Mouse (Mus musculus) forebrain, postnatal 0 days (tissue): ENCODE results near the gene Sult5a1. TPM values are rescaled to one million over a fixed set of nuclear protein-coding genes. Genes with fewer than 3 reads are reported as not detected.

Experiments
- ATAC-seq: fragments of 200-750 bp; cut with Nextera tagmentation; 2 replicates; pipeline ENCODE4 v1.8.0; 2017; ENCODE audit warnings: mild to moderate bottlenecking, moderate library complexity
- DNase-seq: peaks from one replicate; pipeline ENCODE4 v3.0.0-alpha.2; 2015
- H3K27ac ChIP-seq: fragments of 300-500 bp; sonication (generic); 2 replicates; pipeline ENCODE4 v1.5.1; 2014; ENCODE audit warnings: low read depth, mild to moderate bottlenecking, antibody characterized with exemption, low read length, moderate library complexity, mixed read lengths
- H3K27me3 ChIP-seq: fragments of 300-500 bp; sonication (generic); 2 replicates; pipeline ENCODE4 v1.6.1; 2014; ENCODE audit warnings: mild to moderate bottlenecking, low read length, mixed read lengths; ENCODE audit not compliant: insufficient read depth
- H3K36me3 ChIP-seq: fragments of 300-500 bp; sonication (generic); 2 replicates; pipeline ENCODE4 v1.6.1; 2014; ENCODE audit warnings: mild to moderate bottlenecking, moderate library complexity; ENCODE audit not compliant: insufficient read depth
- H3K4me1 ChIP-seq: fragments of 300-500 bp; sonication (generic); 2 replicates; pipeline ENCODE4 v1.6.1; 2014; ENCODE audit warnings: antibody characterized with exemption; ENCODE audit not compliant: insufficient read depth
- H3K4me2 ChIP-seq: fragments of 300-500 bp; sonication (generic); 2 replicates; pipeline ENCODE4 v1.6.1; 2014; ENCODE audit warnings: low read depth, mild to moderate bottlenecking, moderate library complexity
- H3K4me3 ChIP-seq: fragments of 300-500 bp; sonication (generic); 2 replicates; pipeline ENCODE4 v1.5.1; 2014; ENCODE audit warnings: low read depth, low read length, mixed read lengths
- H3K9ac ChIP-seq: fragments of 300-500 bp; sonication (generic); 2 replicates; pipeline ENCODE4 v1.6.1; 2014; ENCODE audit warnings: mild to moderate bottlenecking
- H3K9me3 ChIP-seq: fragments of 300-500 bp; sonication (generic); 2 replicates; pipeline ENCODE4 v1.6.1; 2016; ENCODE audit warnings: low read length
- CTCF ChIP-seq: sonication (generic); IDR thresholded peaks from 2 replicates; pipeline ENCODE4 v1.5.1; 2016; ENCODE audit warnings: antibody characterized with exemption, control low read depth, low read depth
- WGBS: fragments of 180-500 bp; shearing (Covaris S2); extraction: QIAGEN DNeasy Blood & Tissue Kit; methylation state at CpG from one replicate; pipeline ENCODE4 v1.1.7; 2014; 5-methylcytosine and 5-hydroxymethylcytosine counted together
- microRNA-seq, 2 experiments: library from miRNA; unstranded; fragments of <30 nt; microRNA quantifications; one replicate each; pipeline ENCODE4; 2016
- polyA plus RNA-seq: library from polyadenylated mRNA; unstranded; fragments of >200 nt; fragmentation: Nextera tagmentation; extraction: Ambion mirVana; gene quantifications from 2 replicates; pipeline ENCODE4 v1.2.1, GENCODE M21; 2015
- total RNA-seq: library from RNA; depleted of rRNA; stranded (reverse); fragments of >200 nt; gene quantifications from 2 replicates; pipeline ENCODE4 v1.2.3, GENCODE M21; 2014; rRNA removed

Sult5a1 gene
- total and polyA plus RNA-seq, 2 experiments from 2014 or later: 0.71 to 0.96 TPM

DNA sequence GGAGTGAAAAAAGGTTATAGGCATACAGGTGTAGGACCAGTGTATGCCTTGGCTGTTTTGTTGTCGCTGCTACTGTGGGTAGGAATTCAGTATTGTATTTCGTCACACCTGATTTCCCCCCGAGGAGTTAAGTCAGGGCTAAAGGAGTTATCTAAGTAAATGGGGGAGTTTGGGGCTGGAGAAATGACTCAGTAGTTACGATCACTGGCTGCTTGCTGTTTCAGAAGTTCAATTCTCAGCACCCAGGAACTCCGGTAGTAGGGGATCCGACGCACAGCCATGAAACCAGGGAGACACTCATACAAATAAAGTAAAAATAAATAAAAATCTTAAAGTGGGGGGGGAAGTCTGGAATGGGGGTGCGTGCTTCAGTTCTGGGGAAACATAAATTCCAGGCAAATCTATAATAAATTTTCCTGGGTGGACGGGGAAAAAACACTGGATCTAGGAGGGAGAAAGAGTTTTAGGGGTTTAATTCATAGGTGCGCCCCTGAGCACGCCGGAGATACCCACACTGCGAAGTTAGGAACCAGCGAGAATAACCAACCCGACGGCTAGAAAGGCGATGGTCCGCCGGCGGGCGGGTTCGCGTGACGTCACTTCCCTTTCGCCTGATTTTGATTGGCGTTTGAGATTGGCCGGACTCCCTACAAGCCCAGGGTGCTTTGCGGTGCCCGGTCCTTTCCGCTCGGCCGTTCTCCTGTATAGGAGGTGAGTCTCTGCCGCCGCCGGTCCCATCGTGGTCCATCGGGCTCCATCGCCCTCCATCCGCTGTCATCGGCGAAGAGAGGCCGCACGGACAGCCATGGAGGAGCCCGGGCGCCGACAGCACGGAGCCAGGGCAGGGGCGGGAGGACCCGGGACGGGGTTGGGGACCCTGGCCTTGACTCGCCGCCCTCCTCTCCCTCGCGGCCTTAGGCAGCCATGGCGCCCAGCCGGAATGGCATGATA lies 56.1 kb downstream of the Sult5a1 start, which contains the start of gene Rpl13:
Gene Rpl13, plus strand, starts transcription at position 616 of the 951 bp plus-strand sequence.
- no peak for TF ChIP-seq CTCF
- H3K36me3 ChIP-seq: peaks cover 32% of the 10 kb centered on the region
- H3K4me2 ChIP-seq: peak within 1 kb of the TSS; percentile 67
- no peaks in the 10 kb centered on the region for H3K9me3 ChIP-seq
- DNase-seq: peak; percentile 97
- ATAC-seq: peak; percentile 95
- H3K9ac ChIP-seq: peak within 1 kb of the TSS; percentile 86
- 2% methylated on average over 54 of the region's 56 CpGs for WGBS
- peak within 1 kb of the TSS; percentile 62 for H3K4me3 ChIP-seq
- peak within 1 kb of the TSS; percentile 91 for H3K27ac ChIP-seq
- H3K27me3 ChIP-seq: no peaks in the 10 kb centered on the region
- 0 out of 2 replicates have a peak, but pooled peaks cover 7% of the 10 kb centered on the region for H3K4me1 ChIP-seq

DNA sequence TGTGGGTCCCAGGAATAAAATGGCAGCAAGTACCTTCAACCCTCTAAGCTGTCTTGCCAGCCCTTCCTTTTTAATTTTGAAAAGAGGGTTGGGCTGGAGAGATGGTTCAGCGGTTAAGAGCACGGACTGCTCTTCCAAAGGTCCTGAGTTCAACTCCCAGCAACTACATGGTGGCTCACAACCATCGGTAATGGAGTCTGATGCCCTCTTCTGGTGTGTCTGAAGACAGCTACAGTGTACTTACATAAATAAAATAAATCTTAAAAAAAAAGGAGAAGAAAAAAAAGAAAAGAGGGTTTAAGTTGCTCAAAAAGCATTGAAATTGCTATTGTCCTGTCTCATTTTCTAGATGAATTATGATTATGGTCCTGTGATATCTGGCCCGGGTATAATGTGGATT lies 56.9 kb downstream of the Sult5a1 start:
- no peaks in the 10 kb centered on the region for H3K9me3 ChIP-seq

DNA sequence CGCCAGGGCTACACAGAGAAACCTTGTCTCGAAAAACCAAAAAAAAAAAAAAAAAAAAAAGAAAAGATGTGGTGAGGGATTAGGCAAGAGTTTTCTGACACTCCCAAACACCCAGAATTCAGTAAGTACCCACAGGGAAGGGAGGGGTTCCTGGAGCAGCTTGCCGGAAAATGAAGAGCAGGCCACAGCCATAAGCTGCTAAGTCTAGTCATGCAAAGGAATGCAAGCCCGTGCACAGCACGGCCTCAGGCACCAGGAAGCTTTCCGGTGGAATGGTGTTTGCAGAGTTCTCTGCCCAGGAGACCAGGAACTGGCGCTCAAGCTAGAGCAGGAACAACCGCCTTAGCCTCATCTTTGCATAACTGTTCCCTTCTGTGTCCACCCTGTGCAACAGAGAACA lies 57.8 kb downstream of the Sult5a1 start:
- DNase-seq: no peak
- Histone ChIP-seq H3K27ac (no peak overlapping the region), H3K36me3 (peaks cover 33% of the 10 kb centered on the region), H3K9ac (no peak overlapping the region), H3K4me1 (0 out of 2 replicates have a peak, but pooled peaks cover 7% of the 10 kb centered on the region), H3K4me2 (no peak overlapping the region), H3K9me3 (no peaks in the 10 kb centered on the region), H3K27me3 (no peaks in the 10 kb centered on the region), H3K4me3 (no peak overlapping the region)
- WGBS: 56% methylated on average over 8 of the region's 8 CpGs
- TF ChIP-seq CTCF: no peak
- ATAC-seq: no peak

More for the DNA sequence above, 56.9 kb downstream of the Sult5a1 start:
- Histone ChIP-seq H3K4me2 (no peak overlapping the region), H3K36me3 (peaks cover 32% of the 10 kb centered on the region), H3K4me3 (no peak overlapping the region), H3K4me1 (0 out of 2 replicates have a peak, but pooled peaks cover 7% of the 10 kb centered on the region), H3K27me3 (no peaks in the 10 kb centered on the region), H3K9ac (no peak overlapping the region), H3K27ac (no peak overlapping the region)
- 82% methylated on average over 4 of the region's 4 CpGs for WGBS
- peak; percentile 14; the same call in 1 of the 2 replicates for TF ChIP-seq CTCF
- DNase-seq (no peak), ATAC-seq (no peak)

DNA sequence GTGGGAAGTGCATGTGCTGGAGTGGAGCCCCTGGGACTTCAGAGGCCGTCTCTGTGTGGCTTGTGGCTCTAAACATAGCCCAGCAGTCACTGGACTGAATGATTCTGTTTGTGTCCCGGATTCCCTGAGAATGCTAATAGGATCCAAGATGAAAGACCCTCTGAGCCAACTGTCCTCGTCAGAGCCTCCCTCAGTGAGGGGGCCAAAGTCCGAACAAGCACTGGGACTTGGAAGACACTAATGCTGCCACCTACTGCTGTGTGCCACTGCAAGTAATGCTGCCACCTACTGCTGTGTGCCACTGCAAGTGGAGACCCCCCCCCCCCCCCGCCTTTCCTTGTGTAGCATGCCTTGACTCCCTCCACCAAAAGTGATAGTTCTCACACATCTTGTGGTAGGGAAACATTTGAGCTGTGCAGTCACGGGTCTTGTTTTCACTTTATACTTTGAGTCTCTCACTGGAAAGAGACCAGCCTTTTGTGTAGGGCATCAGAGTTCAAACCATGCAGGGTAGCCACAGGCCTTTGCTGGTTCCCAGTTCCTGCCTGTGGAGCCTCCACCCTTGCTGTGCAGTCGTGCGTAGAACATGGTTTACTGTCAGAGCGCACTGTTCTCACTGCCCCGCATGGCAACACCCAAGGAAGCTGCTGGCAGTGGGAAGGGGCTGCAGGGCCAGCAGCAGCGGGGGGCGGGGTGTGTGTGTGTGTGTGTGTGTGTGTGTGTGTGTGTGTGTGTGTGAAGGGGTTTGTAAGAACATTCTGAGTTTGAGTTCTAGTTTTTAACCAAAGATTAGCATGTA lies 60.1 kb downstream of the Sult5a1 start:
- Histone ChIP-seq H3K4me3 (no peak overlapping the region), H3K4me2 (no peak overlapping the region), H3K4me1 (no peaks in the 10 kb centered on the region), H3K9me3 (no peaks in the 10 kb centered on the region), H3K9ac (no peak overlapping the region), H3K36me3 (peaks cover 36% of the 10 kb centered on the region), H3K27me3 (no peaks in the 10 kb centered on the region), H3K27ac (no peak overlapping the region)
- WGBS: 72% methylated on average over 12 of the region's 12 CpGs
- ATAC-seq (peak; percentile 25), DNase-seq (no peak)
- TF ChIP-seq CTCF: peak; percentile 32; the same call in 1 of the 2 replicates

DNA sequence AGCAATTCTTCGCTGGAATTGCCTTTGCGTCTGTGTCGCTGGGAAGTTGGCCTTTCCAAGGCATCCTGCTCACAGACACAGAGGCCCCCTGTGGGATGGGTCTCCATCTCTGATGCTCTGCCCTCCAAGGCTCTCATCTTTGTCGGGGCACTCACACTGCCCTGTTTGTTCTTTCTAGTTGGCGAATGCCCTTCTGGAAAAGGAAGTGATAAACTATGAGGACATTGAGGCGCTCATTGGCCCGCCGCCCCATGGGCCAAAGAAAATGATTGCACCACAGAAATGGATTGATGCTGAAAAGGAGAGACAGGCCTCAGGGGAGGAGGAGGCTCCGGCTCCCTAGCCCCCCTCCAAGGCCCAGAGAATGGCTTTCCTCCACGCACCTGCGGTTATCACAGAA lies 60.9 kb downstream of the Sult5a1 start:
- Histone ChIP-seq H3K9me3 (no peaks in the 10 kb centered on the region), H3K36me3 (peaks cover 41% of the 10 kb centered on the region), H3K4me1 (no peaks in the 10 kb centered on the region), H3K27ac (no peak overlapping the region), H3K27me3 (no peaks in the 10 kb centered on the region), H3K4me3 (no peak overlapping the region), H3K9ac (no peak overlapping the region), H3K4me2 (no peak overlapping the region)
- no peak for TF ChIP-seq CTCF
- DNase-seq (no peak), ATAC-seq (peak; percentile 35; the same call in 1 of the 2 replicates)
- 88% methylated on average over 11 of the region's 11 CpGs for WGBS

Small RNA genes within 50 kb of the gene (microRNA-seq; reads per million reads assigned to microRNA genes)
- gene Mir7079 (0 reads per million in 2 experiments), gene Mir7080 (2.7 to 6.8 reads per million in 2 experiments)

Other genes with a start within 250 kb of the Sult5a1 start
- gene Ankrd11, start 116.0 kb downstream of the Sult5a1 start, total RNA-seq: 88.7 and 103 TPM in 2 replicates
- 69.4 and 73.5 TPM in 2 replicates for gene Ankrd11, start 116.0 kb downstream of the Sult5a1 start, polyA plus RNA-seq
- gene Spg7, start 95.4 kb downstream of the Sult5a1 start, total RNA-seq: 56.2 and 62.8 TPM in 2 replicates
- 39.8 and 52.9 TPM in 2 replicates for gene Spg7, start 95.4 kb downstream of the Sult5a1 start, polyA plus RNA-seq
- gene Rpl13, start 56.0 kb downstream of the Sult5a1 start, total RNA-seq: 2,315 and 2,714 TPM in 2 replicates
- 944 and 1,242 TPM in 2 replicates for gene Rpl13, start 56.0 kb downstream of the Sult5a1 start, polyA plus RNA-seq
- gene Cpne7, start 40.9 kb downstream of the Sult5a1 start, total RNA-seq: 30.2 and 32.6 TPM in 2 replicates
- gene Cpne7, start 40.9 kb downstream of the Sult5a1 start, polyA plus RNA-seq: 13.5 and 25.0 TPM in 2 replicates
- 0.15 and 0.57 TPM in 2 replicates for gene Dpep1, start 27.9 kb upstream of the Sult5a1 start, total RNA-seq
- gene Dpep1, start 27.9 kb upstream of the Sult5a1 start, polyA plus RNA-seq: 0.23 and 0.46 TPM in 2 replicates
- gene Chmp1a, start 54.4 kb upstream of the Sult5a1 start, total RNA-seq: 207 and 211 TPM in 2 replicates
- 247 and 251 TPM in 2 replicates for gene Chmp1a, start 54.4 kb upstream of the Sult5a1 start, polyA plus RNA-seq
- 6.3 and 7.8 TPM in 2 replicates for gene Spata33, start 54.5 kb upstream of the Sult5a1 start, total RNA-seq
- 7.6 and 8.2 TPM in 2 replicates for gene Spata33, start 54.5 kb upstream of the Sult5a1 start, polyA plus RNA-seq
- gene Cdk10, start 66.5 kb upstream of the Sult5a1 start, total RNA-seq: 71.7 and 93.2 TPM in 2 replicates
- 48.7 and 54.3 TPM in 2 replicates for gene Cdk10, start 66.5 kb upstream of the Sult5a1 start, polyA plus RNA-seq
- 10.2 and 12.2 TPM in 2 replicates for gene Spata2l, start 77.9 kb upstream of the Sult5a1 start, total RNA-seq
- gene Spata2l, start 77.9 kb upstream of the Sult5a1 start, polyA plus RNA-seq: 11.3 and 14.8 TPM in 2 replicates
- gene Zfp276, start 95.9 kb upstream of the Sult5a1 start, total RNA-seq: 31.9 and 37.3 TPM in 2 replicates
- gene Zfp276, start 95.9 kb upstream of the Sult5a1 start, polyA plus RNA-seq: 10.1 and 14.8 TPM in 2 replicates
- 54.4 and 94.6 TPM in 2 replicates for gene Vps9d1, start 96.0 kb upstream of the Sult5a1 start, total RNA-seq
- gene Vps9d1, start 96.0 kb upstream of the Sult5a1 start, polyA plus RNA-seq: 44.8 and 54.3 TPM in 2 replicates
- gene Fanca, start 160.3 kb upstream of the Sult5a1 start, total RNA-seq: 5.0 and 5.6 TPM in 2 replicates
- gene Fanca, start 160.3 kb upstream of the Sult5a1 start, polyA plus RNA-seq: 2.6 and 2.7 TPM in 2 replicates
- 37.0 and 37.8 TPM in 2 replicates for gene Spire2, start 174.4 kb upstream of the Sult5a1 start, total RNA-seq
- gene Spire2, start 174.4 kb upstream of the Sult5a1 start, polyA plus RNA-seq: 21.3 and 24.2 TPM in 2 replicates
- gene Tcf25, start 215.4 kb upstream of the Sult5a1 start, total RNA-seq: 434 and 487 TPM in 2 replicates
- 275 and 296 TPM in 2 replicates for gene Tcf25, start 215.4 kb upstream of the Sult5a1 start, polyA plus RNA-seq
- gene Mc1r, start 248.8 kb upstream of the Sult5a1 start, total RNA-seq: 0.10 TPM in 1 of 2 replicates, not detected in the other
- gene Mc1r, start 248.8 kb upstream of the Sult5a1 start, polyA plus RNA-seq: 0.07 and 0.08 TPM in 2 replicates